Mouse (Mus musculus) forebrain, embryonic 12.5 days (tissue): ENCODE data around the gene Uvrag. TPM values are rescaled to one million over a fixed set of nuclear protein-coding genes. Genes with fewer than 3 reads are reported as not detected.

Experiments used
- ATAC-seq: fragments of 200-750 bp; cut with Nextera tagmentation; 2 replicates; pipeline ENCODE4 v1.8.0; 2017; ENCODE audit warnings: moderate TSS enrichment; ENCODE audit not compliant: low FRiP score
- H3K27ac ChIP-seq: fragments of 300-500 bp; sonication (generic); 2 replicates; pipeline ENCODE4 v1.5.1; 2016; ENCODE audit warnings: mild to moderate bottlenecking
- H3K27me3 ChIP-seq: fragments of 300-500 bp; sonication (generic); 2 replicates; pipeline ENCODE4 v1.6.1; 2016; ENCODE audit warnings: mild to moderate bottlenecking
- H3K36me3 ChIP-seq: fragments of 300-500 bp; sonication (generic); replicated peaks from 2 replicates; pipeline ENCODE4 v1.6.1; 2016; ENCODE audit warnings: mild to moderate bottlenecking
- H3K4me1 ChIP-seq: fragments of 300-500 bp; sonication (generic); 2 replicates; pipeline ENCODE4 v1.6.1; 2016
- H3K4me2 ChIP-seq: fragments of 300-500 bp; sonication (generic); 2 replicates; pipeline ENCODE4 v1.6.1; 2016; ENCODE audit warnings: mild to moderate bottlenecking, moderate library complexity
- H3K4me3 ChIP-seq: fragments of 300-500 bp; sonication (generic); replicated peaks from 2 replicates; pipeline ENCODE4 v1.5.1; 2016; ENCODE audit warnings: mild to moderate bottlenecking
- H3K9ac ChIP-seq: fragments of 300-500 bp; sonication (generic); 2 replicates; pipeline ENCODE4 v1.6.1; 2016; ENCODE audit warnings: mild to moderate bottlenecking
- H3K9me3 ChIP-seq: fragments of 300-500 bp; sonication (generic); 2 replicates; pipeline ENCODE4 v1.6.1; 2016
- WGBS: fragments of 180-500 bp; shearing (Covaris S2); methylation state at CpG from one replicate; pipeline ENCODE4 v1.1.7; 2016; 5-methylcytosine and 5-hydroxymethylcytosine counted together
- polyA plus RNA-seq: library from polyadenylated mRNA; unstranded; fragments of >200 nt; fragmentation: Nextera tagmentation; extraction: Ambion mirVana; gene quantifications from 2 replicates; pipeline ENCODE4 v1.2.1, GENCODE M21; 2016

Gene Uvrag
- polyA plus RNA-seq, 1 experiment from 2014 or later: 16.1 TPM

DNA sequence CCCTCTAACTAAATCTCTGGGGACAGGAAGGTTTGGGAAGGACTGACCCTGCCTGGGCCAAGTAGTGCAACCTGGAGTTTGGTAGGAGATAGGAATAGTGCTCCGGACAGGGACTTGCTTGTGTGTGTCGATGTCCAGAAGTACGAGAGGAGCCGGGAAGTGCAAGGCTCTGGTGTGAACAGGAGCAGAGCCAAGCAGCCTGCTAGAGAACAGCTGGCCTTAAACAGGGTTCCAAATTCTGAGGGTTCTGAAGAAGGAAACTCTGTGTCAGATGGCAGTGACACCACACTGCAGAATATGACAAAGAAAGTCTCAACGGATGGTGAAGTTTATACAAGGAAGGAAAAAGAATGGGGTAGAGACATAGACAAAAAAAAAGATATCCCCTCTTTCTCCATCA, 223.5 kb downstream of the Uvrag start:
- H3K4me3 ChIP-seq: no peak overlapping the region
- ATAC-seq: no peak
- no peak overlapping the region for H3K27ac ChIP-seq
- H3K36me3 ChIP-seq: no peaks in the 10 kb centered on the region
- H3K4me2 ChIP-seq: no peak overlapping the region
- WGBS: 93% methylated on average over 5 of the region's 5 CpGs
- H3K27me3 ChIP-seq: no peaks in the 10 kb centered on the region
- H3K9me3 ChIP-seq: no peaks in the 10 kb centered on the region
- no peaks in the 10 kb centered on the region for H3K4me1 ChIP-seq
- no peak overlapping the region for H3K9ac ChIP-seq

DNA sequence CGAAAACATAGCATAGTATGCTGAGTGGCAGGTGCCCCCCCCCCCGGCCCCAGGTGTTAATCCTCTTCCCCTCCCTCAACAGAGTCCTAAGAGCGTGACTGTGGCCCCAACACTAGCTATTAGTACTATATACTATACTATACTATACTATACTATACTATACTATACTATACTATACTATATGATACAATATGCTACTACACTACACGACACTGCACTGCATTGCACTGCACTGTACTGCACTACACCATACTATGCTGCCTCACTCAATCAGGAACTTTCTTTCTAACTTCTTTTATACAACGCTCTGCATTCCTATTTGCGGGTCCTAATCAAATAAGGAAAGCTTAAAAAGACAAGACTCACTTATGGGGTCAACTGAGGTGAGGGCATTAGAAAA, 224.4 kb downstream of the Uvrag start:
- H3K4me2 ChIP-seq: no peak overlapping the region

DNA sequence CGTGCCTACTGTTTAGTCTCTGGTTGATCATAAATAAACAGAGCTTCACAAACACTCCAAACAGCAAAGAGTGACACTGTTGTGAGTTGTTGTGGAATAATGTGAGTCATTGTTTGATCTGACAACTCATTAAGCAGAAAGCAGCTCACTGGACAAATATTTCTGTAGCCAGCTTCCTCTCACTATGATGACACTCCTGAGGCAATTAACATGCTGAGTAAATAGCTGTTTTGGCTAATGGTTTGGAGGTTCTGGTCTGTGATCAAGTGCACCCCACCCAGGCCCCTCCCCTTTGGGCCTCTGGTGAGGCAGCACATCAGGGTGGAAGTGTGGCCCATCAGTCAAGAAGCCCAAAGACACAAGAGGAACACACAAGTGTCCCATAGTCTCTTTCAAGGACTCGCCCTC, 228.0 kb downstream of the Uvrag start:
- ATAC-seq: no peak
- H3K27ac ChIP-seq: no peak overlapping the region
- no peak overlapping the region for H3K4me3 ChIP-seq
- H3K36me3 ChIP-seq: no peaks in the 10 kb centered on the region
- WGBS: 73% methylated on average over 2 of the region's 2 CpGs
- H3K9me3 ChIP-seq: no peaks in the 10 kb centered on the region
- H3K4me2 ChIP-seq: no peak overlapping the region
- H3K9ac ChIP-seq: no peak overlapping the region
- no peaks in the 10 kb centered on the region for H3K27me3 ChIP-seq
- no peaks in the 10 kb centered on the region for H3K4me1 ChIP-seq

More for the DNA sequence above, 224.4 kb downstream of the Uvrag start:
- 91% methylated on average over 6 of the region's 6 CpGs for WGBS
- no peak for ATAC-seq
- H3K9me3 ChIP-seq: no peaks in the 10 kb centered on the region
- no peaks in the 10 kb centered on the region for H3K36me3 ChIP-seq
- H3K27ac ChIP-seq: no peak overlapping the region
- H3K4me1 ChIP-seq: no peaks in the 10 kb centered on the region
- no peak overlapping the region for H3K4me3 ChIP-seq
- no peak overlapping the region for H3K9ac ChIP-seq
- no peaks in the 10 kb centered on the region for H3K27me3 ChIP-seq

DNA sequence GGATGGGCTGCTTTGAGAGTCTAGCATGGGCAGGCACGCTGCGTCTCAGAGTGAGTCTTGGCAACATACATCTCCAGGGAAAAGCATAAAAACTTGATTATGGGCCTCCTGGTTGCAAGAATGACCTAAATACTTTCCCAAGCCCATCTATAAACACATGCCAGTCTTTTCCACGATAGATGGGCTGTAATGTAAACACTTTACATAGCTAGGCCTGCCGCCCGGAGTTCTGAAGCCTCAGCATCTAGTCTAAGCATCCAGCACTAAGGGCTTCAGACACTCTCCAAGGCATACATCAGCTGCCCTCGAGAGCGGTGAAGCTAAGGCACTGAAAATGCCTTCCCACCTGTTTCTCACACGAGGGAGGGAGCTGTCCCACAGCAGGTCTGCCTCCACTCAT, 229.7 kb downstream of the Uvrag start:
- H3K4me3 ChIP-seq: no peak overlapping the region
- H3K4me2 ChIP-seq: no peak overlapping the region
- H3K4me1 ChIP-seq: no peaks in the 10 kb centered on the region
- 84% methylated on average over 8 of the region's 8 CpGs for WGBS
- H3K9ac ChIP-seq: no peak overlapping the region
- H3K27ac ChIP-seq: no peak overlapping the region
- ATAC-seq: no peak
- no peaks in the 10 kb centered on the region for H3K9me3 ChIP-seq
- no peaks in the 10 kb centered on the region for H3K27me3 ChIP-seq
- no peaks in the 10 kb centered on the region for H3K36me3 ChIP-seq

DNA sequence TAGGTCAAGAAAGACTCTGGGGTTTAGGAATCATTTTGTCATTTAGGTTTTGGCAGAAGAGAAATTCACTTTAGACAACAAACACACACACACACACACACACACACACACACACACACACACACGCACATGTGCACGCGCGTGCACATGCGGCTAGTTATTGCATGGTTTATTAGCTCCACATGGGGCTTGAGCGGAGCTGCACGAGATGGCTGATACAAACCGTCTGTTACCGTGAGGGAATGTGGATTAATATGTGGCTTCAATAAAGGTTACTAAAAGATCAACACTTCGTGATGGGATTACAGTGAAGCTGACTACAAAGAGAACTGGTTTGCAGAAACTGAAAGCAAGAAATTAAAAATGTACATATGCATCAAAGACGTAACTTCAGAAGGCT, 230.2 kb downstream of the Uvrag start:
- Histone ChIP-seq H3K4me1 (no peaks in the 10 kb centered on the region), H3K27ac (no peak overlapping the region), H3K36me3 (no peaks in the 10 kb centered on the region), H3K9me3 (no peaks in the 10 kb centered on the region), H3K4me3 (no peak overlapping the region), H3K27me3 (no peaks in the 10 kb centered on the region), H3K9ac (no peak overlapping the region), H3K4me2 (no peak overlapping the region)
- no peak for ATAC-seq
- 80% methylated on average over 11 of the region's 11 CpGs for WGBS

DNA sequence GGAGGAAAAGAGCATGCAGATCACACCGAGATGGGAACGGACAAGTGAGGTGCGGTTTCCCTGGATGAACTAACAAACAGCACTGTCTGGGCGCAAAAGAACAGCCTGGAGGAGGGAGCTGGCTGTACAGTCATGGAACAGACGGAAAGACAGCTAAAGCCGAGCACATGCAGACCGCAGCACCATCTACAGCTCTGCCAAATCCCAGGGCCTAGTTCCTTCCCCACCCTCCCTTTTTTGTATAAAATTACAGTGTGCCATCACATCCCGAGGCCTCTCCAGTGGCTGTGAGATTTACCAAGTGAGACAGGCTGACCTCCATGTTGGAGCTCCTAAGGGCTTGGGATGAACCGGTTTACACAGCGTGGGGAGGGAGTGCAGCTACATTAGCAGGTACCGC, 230.8 kb downstream of the Uvrag start:
- Histone ChIP-seq H3K9ac (no peak overlapping the region), H3K4me3 (no peak overlapping the region), H3K27ac (no peak overlapping the region), H3K4me2 (no peak overlapping the region), H3K4me1 (no peaks in the 10 kb centered on the region), H3K36me3 (no peaks in the 10 kb centered on the region), H3K27me3 (no peaks in the 10 kb centered on the region), H3K9me3 (no peaks in the 10 kb centered on the region)
- no peak for ATAC-seq
- 84% methylated on average over 11 of the region's 11 CpGs for WGBS

DNA sequence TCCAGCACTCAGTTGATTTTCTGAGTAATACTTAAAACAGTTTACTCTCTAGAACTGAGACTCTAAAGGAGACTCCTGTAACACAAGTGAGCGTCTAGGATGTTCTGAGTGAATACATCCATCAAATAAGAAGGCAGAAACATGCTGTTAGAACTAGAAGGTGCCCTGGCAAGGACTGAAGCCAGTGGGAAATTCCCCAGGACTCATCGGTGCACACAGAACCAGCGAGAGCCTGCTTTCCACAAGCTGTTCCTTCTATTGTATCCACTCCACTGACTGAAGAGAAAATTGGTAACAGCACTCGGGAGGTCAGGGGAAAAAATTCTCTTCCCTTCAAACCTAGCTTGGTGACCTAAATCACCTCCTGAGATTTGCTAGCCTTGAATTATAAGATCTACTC, 233.5 kb downstream of the Uvrag start:
- no peak for ATAC-seq
- H3K4me2 ChIP-seq: no peak overlapping the region
- H3K4me1 ChIP-seq: peaks cover 3% of the 10 kb centered on the region; the same call in 1 of the 2 replicates
- WGBS: 71% methylated on average over 4 of the region's 4 CpGs
- no peaks in the 10 kb centered on the region for H3K9me3 ChIP-seq
- no peaks in the 10 kb centered on the region for H3K36me3 ChIP-seq
- no peak overlapping the region for H3K4me3 ChIP-seq
- no peak overlapping the region for H3K9ac ChIP-seq
- no peaks in the 10 kb centered on the region for H3K27me3 ChIP-seq
- H3K27ac ChIP-seq: no peak overlapping the region

DNA sequence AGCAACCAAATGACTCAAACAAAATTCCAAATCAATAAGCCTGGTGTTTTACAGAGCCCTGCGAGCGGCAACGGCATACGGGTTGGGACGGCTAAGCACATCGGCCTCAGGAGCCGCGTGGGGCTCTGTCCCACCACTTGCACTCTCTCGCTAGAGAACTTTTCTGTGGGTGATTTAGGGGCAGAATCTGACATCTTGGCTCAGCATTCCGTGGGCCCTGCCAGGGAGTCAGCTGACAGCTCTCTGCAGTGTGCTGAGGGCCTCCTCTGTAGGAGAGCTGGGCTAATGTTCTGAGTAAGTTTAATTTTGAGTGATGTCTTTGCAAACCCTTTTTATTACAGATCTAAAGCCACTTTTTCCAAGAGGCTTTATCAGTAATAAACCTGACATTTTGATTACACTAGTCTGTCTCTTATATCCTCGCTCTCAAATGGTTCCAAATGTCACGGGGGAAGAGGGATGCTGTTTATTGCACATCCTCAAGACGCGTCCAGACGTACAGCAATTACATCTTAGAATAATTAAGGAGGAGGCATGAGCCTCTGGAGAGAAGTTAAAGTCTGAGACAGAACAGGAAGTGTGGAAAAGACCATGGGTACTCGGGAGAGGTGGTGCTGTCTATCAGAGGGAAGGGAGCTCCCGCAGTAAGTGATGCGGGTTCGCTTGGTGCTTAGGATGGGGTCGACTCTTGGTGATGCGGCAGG, 236.1 kb downstream of the Uvrag start:
- Histone ChIP-seq H3K36me3 (no peaks in the 10 kb centered on the region), H3K27me3 (no peaks in the 10 kb centered on the region), H3K27ac (no peak overlapping the region), H3K4me1 (peaks cover 3% of the 10 kb centered on the region; the same call in 1 of the 2 replicates), H3K4me2 (no peak overlapping the region), H3K9ac (no peak overlapping the region), H3K9me3 (no peaks in the 10 kb centered on the region), H3K4me3 (no peak overlapping the region)
- WGBS: 83% methylated on average over 21 of the region's 21 CpGs
- ATAC-seq: no peak

DNA sequence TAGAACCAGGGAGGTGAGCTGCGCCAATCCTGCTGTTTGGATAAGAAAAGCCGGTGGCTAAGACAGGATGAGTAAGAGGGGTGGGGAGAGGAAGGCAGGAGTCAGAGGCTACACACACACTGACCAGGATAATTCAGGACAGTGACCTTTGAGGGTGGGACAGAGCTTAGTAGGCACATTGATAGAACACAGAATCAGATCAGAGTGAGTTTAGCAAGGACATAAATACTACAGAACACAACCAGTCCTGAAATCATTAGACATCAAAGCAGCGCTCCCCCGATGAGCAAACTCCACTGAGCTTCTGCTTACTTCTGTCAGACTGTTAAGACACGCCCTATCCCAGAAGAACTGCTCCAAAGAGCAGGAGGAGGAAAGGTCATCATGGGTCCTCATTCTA, 237.1 kb downstream of the Uvrag start:
- Histone ChIP-seq H3K27ac (no peak overlapping the region), H3K9ac (no peak overlapping the region), H3K27me3 (no peaks in the 10 kb centered on the region), H3K36me3 (no peaks in the 10 kb centered on the region), H3K4me2 (no peak overlapping the region), H3K9me3 (no peaks in the 10 kb centered on the region), H3K4me3 (no peak overlapping the region), H3K4me1 (peaks cover 3% of the 10 kb centered on the region; the same call in 1 of the 2 replicates)
- no peak for ATAC-seq
- 64% methylated on average over 5 of the region's 5 CpGs for WGBS

DNA sequence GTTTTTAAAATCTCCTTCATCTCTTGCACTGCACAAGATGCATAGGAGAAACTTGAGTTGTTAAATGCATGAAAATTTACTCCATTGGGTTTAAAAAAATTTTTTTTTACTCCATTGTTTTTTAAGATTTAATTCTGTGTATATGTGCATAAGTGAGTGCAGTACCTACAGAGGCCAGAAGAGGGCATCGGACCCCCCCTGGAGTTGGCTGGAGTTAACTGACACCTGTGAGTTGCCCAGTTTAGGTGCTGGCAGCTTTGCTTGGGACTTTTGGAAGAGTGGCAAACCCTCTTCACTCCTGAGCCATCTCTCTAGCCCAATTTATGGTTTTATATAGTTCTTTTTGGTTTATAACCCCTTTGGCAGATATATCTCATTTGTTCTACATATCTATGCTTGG, 239.8 kb downstream of the Uvrag start:
- Histone ChIP-seq H3K9me3 (no peaks in the 10 kb centered on the region), H3K27me3 (no peaks in the 10 kb centered on the region), H3K4me3 (no peak overlapping the region), H3K27ac (no peak overlapping the region), H3K4me2 (no peak overlapping the region), H3K9ac (no peak overlapping the region), H3K4me1 (peaks cover 3% of the 10 kb centered on the region; the same call in 1 of the 2 replicates), H3K36me3 (no peaks in the 10 kb centered on the region)
- WGBS: 97% methylated on average over 1 of the region's 1 CpGs
- no peak for ATAC-seq

DNA sequence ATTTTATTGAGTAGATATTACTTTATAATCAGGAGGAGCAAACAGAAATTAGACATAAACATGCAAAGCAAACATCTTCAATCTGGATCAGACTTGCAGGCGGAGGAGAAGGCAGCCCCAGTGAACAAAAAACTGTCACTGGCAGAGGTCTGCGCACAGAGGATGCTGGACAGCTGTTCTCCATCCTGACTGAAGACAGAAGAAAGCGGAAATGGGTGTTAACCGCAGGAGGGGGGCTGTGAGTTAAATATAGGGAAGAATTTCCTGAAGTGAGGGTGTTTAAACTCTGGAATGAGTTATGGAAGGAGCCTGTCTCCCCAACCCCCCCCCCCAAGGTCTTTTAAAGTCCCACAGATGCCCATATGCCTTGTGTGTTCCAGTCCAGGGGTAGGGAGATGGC, 241.1 kb downstream of the Uvrag start:
- no peak for ATAC-seq
- no peaks in the 10 kb centered on the region for H3K36me3 ChIP-seq
- H3K4me3 ChIP-seq: no peak overlapping the region
- peaks cover 12% of the 10 kb centered on the region; the same call in 1 of the 2 replicates for H3K4me1 ChIP-seq
- 87% methylated on average over 4 of the region's 4 CpGs for WGBS
- no peak overlapping the region for H3K4me2 ChIP-seq
- no peaks in the 10 kb centered on the region for H3K27me3 ChIP-seq
- H3K27ac ChIP-seq: no peak overlapping the region
- no peak overlapping the region for H3K9ac ChIP-seq
- no peaks in the 10 kb centered on the region for H3K9me3 ChIP-seq

DNA sequence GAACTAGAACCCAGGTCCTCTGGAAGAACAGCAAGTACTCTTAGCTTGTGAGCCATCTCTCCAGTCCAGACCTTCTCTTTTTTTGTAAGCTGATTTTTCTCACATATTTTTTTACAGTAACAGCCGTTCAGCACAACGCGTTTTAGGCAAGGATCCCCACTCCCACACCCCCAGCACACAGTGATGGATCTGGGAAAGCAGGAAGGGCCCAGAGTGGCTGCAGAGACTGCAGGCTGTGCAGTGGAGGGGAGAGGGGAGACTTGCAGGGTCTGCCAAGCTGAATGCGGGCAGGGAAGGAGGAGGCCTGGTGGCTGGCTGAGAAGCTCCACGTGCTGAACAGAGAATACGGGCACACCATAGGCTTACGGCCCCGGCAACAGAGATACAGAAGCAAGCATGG, 243.6 kb downstream of the Uvrag start:
- Histone ChIP-seq H3K36me3 (no peaks in the 10 kb centered on the region), H3K9ac (no peak overlapping the region), H3K9me3 (no peaks in the 10 kb centered on the region), H3K4me2 (no peak overlapping the region), H3K27ac (no peak overlapping the region), H3K4me1 (peaks cover 15% of the 10 kb centered on the region; the same call in 1 of the 2 replicates), H3K27me3 (no peaks in the 10 kb centered on the region), H3K4me3 (no peak overlapping the region)
- no peak for ATAC-seq
- 95% methylated on average over 8 of the region's 8 CpGs for WGBS

DNA sequence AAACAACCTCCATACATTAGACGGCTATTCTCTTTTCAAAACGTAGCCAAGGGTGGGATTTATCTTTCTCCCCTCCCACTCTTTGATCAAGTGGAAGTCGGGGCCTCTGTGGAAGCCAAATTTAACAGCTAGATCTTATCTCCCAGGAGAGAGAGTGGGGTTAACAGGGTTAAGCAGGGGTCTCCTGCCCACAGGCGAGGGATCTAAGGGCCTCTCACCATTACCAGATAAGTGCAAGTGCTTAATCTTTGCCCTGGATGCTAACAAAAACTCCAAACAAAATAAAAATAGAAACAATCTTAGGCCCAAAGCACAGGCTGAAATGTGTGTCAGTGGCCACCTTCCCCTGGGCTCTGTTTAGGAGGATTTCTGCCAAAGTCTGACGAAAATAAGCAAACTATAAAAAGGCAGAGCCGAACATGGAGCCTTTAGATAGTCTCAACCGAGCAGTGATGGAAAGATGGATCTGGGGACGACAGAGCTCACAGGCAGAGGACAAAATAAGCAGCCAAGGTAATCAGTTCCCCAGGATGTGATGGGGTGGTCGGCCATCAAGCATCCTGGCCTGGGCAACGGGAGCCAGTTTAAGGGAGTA, 245.3 kb downstream of the Uvrag start:
- H3K27ac ChIP-seq: no peak overlapping the region

More for the DNA sequence above, 245.3 kb downstream of the Uvrag start:
- WGBS: 54% methylated on average over 10 of the region's 10 CpGs
- H3K9me3 ChIP-seq: no peaks in the 10 kb centered on the region
- no peak overlapping the region for H3K9ac ChIP-seq
- no peak for ATAC-seq
- H3K27me3 ChIP-seq: no peaks in the 10 kb centered on the region
- H3K4me2 ChIP-seq: no peak overlapping the region
- H3K4me3 ChIP-seq: no peak overlapping the region
- H3K4me1 ChIP-seq: peaks cover 15% of the 10 kb centered on the region; the same call in 1 of the 2 replicates
- no peaks in the 10 kb centered on the region for H3K36me3 ChIP-seq
